Mouse (Mus musculus): ENCODE measurements at regions not wholly inside any gene's neighbourhood (a gene's known extent, or its start where the extent isn't known, plus 50 kb on each side); places are given as distances from the start of the nearest gene placed in this dataset.

DNA sequence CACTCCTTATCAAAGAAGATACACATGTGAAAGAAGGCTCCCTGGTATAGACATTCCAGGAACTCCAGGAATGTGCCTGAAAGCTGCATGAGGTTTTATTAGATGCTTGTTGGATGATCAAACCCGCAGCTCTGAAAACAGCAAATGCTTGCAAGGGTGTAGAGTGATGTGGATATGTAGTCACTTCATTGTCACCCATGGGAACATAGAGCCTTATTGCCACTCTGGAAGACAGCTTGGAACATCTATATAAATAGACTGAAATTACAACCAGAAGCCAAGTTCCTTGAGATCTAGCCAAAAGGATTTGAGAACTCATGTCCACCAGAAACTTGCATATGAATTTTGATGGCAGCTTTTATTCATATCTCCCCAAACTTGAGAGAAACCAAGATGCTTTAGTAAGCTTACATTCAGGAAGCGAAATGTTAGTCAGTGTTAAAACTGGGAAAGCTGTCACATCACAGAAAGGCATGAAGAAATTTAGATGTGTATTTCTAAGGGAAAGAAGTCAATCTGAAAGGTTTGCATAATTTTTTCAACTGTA is 861.5 kb upstream of the Jmjd1c start:
- TF ChIP-seq MYOG (IDR thresholded peaks at IDR 0.05; ENCODE audit: control insufficient read depth, extremely low read depth, insufficient read length) (no peak), CTCF (IDR thresholded peaks at IDR 0.05; ENCODE audit: control insufficient read depth, insufficient read depth, insufficient read length) (no peak), USF1 (IDR thresholded peaks at IDR 0.05; ENCODE audit: low read depth) (no peak), MYOD1 (IDR thresholded peaks at IDR 0.05; ENCODE audit: control insufficient read depth, insufficient read length, low read depth) (no peak), CEBPB (IDR thresholded peaks at IDR 0.05; ENCODE audit: low read depth) (no peak), MAX (IDR thresholded peaks at IDR 0.05) (no peak), FOSL1 (IDR thresholded peaks at IDR 0.05; ENCODE audit: insufficient read depth, low read length, poor library complexity, severe bottlenecking) (no peak)
